Mouse (Mus musculus) spleen, postnatal 36 days (tissue): Measurements from ENCODE around the gene Polr2i.
"Not testable (repeated sequence)": the region's sequence is repeated elsewhere in the genome, so short reads cannot be mapped to it uniquely, and the experiment has no call there.

ENCODE experiments used
- DNase-seq, 2 experiments: peaks; one replicate each; pipeline ENCODE4 v3.0.0; 2022; ENCODE audit warnings: low spot score in 2 of 2, mixed read lengths in 1 of 2

Polr2i gene

GRCm38 (mm10) chr7:30231669-30232454 is at the start of gene Polr2i, which contains the start of gene Tbcb:
Gene Polr2i (plus strand): TSS chr7:30231948.
Gene Tbcb (minus strand): TSS chr7:30232272.
- peak; percentile 95 to 96 for DNase-seq

DNA sequence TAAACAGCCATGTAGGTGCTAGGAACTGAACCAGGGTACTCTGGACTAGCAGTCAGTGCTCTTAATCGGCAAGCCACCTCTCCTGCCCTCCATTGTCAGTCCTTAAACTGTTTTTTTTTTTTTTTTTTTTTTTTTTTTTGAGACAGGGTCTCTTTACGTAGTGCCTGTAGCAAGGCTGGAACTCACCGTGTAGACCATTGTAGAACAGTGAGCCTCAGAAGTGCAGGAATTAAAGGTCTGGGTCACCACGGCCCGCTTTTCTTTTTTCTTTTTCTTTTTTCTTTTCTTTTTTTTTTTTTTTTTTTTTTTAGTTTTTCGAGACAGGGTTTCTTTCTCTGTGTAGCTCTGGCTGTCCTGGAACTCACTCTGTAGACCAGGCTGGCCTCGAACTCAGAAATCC is 48.6 kb upstream of the Polr2i start:
- not testable (repeated sequence) for DNase-seq

GRCm38 (mm10) chr7:30183879-30184289 is 47.9 kb upstream of the Polr2i start, which contains the start of gene Cox7a1:
Gene Cox7a1 (plus strand): TSS chr7:30184144.
- DNase-seq = peak; percentile 88 to 93

GRCm38 (mm10) chr7:30184641-30185348 is 47.0 kb upstream of the Polr2i start:
- no peak for DNase-seq

GRCm38 (mm10) chr7:30188344-30189115 is 43.2 kb upstream of the Polr2i start:
- no peak for DNase-seq

DNA sequence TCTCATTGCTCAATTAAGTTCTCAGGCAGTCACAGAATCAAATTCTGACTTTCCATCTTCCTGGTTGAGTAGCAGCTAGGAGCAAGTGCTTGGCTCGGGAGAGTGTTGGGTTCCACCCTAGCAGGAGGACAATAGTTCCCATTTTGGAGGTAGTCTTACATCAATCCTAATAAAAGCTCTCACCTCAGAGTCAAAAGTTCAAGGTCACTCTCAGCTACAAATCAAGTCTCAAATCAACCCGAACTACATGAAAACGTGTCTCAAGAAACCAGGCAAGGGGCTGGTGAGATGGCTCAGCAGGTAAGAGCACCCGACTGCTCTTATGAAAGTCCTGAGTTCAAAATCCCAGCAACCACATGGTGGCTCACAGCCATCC is 42.6 kb upstream of the Polr2i start:
- DNase-seq = no peak

DNA sequence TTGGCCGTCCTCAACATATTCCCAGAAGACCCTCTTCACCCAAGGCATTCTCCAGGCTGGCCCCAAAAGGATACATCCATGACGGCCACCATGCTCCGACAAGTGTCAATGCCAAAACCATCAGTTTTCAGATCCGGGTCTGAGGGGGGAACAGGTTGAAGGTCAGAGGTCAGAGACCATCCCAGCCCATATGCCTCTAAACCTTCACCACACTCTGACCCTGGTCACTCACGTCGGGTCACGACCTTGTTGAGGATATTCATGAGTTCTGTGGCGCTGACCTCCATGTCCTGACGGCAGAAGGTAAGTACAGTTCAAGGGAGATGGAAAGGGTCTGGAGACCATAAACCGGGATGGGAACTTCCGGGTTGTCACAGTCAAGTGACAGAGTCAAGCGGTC is 39.7 kb upstream of the Polr2i start:
- no peak for DNase-seq

GRCm38 (mm10) chr7:30193013-30193412 is 38.7 kb upstream of the Polr2i start:
- DNase-seq = no peak

GRCm38 (mm10) chr7:30193581-30194100 is 38.1 kb upstream of the Polr2i start:
- DNase-seq = peak; percentile 85 to 86

- DNase-seq = peak in 1 of 2 experiments; percentile 24
These were observed 37.5 kb upstream of the Polr2i start for GRCm38 (mm10) chr7:30194101-30194831.

DNA sequence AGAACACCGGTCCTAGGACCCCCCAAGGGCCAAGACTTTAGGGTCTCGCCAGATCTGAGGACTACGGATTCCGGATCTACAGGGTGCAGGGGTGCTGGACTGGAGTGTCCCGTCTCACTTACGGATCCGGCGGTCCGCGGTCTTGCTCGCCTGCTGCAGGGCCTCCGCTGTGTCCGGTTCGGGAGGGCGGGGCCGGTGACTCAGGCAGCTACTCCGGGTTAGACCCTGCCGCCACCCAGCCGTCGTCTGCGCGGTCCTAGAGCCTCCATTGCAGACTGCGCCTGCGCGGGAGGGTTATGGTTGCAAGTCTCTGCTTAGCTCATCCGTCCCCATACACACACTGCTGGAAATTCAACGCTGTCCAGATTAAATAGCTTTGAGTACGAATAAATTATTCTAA is 36.9 kb upstream of the Polr2i start:
- peak; percentile 96 for DNase-seq

DNA sequence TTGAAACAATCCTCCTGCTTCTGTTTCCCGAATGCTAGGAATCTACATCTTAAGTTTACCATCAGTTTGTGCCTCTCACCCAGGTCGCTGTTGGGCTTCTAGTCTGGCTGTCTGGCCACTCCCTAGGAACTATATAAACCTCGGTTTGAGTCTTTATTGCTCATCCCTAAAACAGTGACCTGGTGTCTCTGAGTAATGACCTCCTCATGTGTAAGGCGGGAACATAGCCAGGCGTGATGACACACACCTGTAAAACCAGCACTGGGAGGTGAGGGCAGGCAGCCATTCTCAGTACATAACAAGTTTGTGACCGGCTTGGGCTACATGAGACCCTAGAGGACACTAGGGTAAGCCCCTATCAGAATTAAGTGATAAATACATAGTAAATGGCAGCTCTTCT is 36.3 kb upstream of the Polr2i start:
- no peak for DNase-seq

DNA sequence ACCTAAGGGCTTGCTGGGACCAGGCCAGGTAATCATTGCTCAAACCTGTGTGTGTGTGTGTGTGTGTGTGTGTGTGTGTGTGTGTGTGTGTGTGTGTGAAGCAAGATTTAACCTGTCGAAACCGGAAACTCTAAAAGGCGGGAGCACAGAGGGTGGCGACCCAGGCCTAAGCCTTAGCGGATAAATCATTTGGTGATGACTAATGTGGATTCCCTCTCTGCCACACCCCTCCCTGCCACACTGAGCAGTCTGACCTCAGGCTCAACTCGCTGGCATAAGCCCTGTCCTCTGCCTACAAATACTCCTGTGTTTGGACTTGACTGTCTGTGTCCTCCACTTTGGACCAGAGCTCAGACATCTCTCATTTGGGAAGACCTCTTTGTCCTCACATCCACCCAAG is 35.6 kb upstream of the Polr2i start:
- DNase-seq = no peak

DNA sequence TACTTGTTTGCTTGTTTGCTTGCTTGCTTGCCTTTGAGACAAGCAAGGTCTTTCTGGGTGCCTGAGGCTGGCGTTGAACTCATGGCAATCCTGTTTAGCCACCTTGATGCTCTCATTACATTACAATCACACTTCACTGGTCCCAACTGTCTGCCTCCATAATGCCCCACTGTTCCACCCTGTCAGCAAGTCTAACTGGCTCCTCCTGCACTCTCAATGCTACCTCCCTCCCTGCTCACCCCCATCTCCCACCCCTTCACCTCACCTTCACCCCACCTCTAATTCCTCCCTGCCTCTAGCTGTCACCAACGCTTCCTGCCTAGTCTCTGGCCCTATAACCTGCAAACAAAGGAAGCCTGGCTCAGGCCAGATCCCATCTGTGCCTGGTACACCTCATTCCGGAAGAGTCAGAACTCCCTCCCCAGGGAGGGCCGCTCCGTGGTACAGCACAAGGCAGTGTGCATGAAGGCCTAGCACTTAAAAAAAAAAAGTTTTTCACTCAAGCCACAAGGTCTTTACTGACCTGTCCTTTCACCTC is 34.1 kb upstream of the Polr2i start:
- DNase-seq = no peak

- DNase-seq = peak; percentile 61 to 64
These were observed 33.2 kb upstream of the Polr2i start, which contains the start of gene Capns1 for GRCm38 (mm10) chr7:30198481-30198971. Gene Capns1 (minus strand): TSS chr7:30198811.

DNA sequence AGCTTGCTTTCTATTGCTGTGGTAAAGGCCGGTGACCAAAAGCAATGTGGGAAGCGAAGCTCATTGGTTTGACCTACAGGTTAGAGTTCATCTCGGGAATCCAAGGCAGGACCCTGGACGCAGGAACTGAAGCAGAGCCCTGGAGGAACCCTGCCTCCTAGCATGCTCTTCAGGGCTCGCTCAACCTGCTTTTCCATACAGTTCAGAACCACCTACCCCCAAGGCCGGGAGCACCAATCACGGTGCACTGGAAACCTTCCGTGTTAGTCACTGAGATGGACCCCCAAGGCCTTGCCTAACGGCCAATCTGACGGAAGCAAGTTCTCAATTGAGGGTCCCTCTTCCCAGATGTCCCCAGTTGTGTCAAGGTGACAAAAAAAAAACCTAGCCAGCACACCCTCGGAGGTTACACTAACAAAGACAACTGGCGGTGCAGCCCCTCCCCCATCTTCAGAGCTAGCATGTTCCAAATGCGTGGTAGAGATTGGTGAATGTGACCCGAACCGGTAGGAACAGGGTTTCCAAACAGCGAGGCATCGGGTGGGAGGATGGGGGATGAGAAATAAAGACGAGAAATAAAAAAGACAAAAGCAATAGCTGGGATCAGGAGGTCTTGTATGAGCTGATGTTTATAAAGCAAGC is 32.1 kb upstream of the Polr2i start:
- DNase-seq = no peak

DNA sequence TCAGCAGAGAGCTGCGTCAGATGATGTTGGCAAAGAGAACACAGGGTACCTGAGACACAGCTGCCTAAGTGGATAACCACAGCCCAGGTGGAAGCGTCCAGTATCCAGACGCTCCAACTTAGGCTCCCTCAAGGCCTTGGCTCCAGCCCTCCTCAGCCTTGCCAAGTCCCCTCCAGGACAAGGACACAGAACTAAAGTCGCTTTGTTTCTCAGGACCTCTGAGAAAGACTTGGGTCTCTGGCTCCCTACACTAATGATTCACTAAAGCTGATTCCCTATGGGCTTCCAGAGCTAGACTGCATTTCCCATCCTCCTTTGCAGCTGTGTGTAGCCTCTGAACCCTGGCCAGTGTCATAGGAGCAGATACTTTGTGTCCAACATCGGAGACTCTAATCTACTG is 31.5 kb upstream of the Polr2i start:
- no peak for DNase-seq

- not testable (repeated sequence) for DNase-seq
These were observed 31.1 kb upstream of the Polr2i start for GRCm38 (mm10) chr7:30200661-30201060.

GRCm38 (mm10) chr7:30202895-30203690 is 28.7 kb upstream of the Polr2i start:
- DNase-seq = no peak
